Mouse (Mus musculus) ZHBTc4 (cell line): ENCODE data around the gene Nav2.

ENCODE experiments used
- DNase-seq: peaks from one replicate; pipeline ENCODE4 v3.0.0-alpha.2; 2011; ENCODE audit warnings: low read depth, low spot score

The Nav2 gene

DNA sequence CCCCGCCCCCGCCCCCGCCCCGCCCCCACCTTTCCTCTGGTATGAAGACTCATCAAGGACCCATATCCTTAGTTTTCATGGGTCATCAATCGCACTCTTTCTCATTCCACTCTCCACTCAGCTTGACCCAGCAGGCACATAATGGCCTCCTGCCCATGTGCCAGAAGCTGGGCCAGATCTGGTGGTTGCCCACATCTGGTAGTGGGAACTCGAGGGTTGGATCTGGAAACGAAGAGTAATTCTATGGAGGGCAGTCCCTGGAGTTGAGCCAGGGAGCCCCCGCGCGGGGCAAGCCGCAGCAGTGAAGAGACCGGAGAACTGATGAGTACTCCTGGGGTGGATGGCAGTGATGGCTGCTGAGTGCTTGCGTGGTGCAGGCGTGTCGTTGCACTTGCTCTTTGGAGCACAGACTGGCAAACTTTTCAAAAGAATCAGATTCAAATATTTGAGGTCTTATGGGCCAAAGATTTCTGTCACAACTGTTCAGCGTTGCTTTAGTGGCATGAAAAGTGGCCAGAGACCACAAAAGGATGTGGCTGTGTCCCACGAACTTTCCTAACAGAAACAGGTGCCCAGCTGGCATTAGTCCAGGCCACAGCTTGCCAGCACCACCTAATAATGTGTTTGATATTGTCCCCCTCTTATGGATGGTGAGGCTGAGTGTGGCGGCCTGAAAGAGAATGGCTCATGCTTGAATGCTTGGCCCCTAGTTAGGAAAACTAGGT lies 449.1 kb downstream of the Nav2 start:
- no peak for DNase-seq

DNA sequence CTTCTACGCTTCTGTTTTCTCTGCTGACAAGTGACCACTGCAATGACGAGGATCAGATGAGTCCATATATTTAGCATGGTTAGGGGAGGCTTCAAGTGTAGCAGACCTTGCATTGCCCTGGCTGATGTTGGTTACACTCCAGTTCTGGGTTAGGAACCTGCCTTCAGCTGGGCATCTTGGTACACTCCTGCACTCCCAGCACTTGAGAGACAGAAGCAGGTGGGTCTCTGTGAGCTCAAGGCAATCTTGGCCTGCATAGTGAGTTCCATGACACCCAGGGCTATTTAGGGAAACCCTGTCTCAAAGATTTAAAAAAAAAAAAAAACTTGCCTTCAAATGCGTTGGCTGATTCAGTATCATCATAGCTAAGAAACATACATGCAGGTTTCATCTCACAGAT lies 450.6 kb downstream of the Nav2 start:
- no peak for DNase-seq

DNA sequence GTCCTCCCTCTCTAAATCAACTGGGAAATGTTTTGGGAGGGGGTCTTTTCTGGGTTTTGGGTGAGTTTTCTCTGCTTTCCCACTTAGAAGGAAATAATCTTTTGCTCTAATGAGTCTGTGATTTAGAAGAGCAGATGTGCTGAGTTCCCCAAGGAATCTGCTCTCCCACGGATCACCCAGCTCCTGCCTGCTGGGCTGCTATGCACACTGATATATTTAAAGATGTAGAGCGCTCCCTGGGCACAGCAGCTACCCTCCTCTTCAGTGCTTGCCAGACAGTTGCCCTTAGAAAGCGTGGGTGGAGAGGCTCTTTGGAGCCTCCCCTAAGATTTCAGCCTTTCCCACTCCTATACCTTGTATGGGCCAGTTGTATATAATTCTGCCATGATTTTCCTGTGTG lies 452.1 kb downstream of the Nav2 start:
- no peak for DNase-seq

DNA sequence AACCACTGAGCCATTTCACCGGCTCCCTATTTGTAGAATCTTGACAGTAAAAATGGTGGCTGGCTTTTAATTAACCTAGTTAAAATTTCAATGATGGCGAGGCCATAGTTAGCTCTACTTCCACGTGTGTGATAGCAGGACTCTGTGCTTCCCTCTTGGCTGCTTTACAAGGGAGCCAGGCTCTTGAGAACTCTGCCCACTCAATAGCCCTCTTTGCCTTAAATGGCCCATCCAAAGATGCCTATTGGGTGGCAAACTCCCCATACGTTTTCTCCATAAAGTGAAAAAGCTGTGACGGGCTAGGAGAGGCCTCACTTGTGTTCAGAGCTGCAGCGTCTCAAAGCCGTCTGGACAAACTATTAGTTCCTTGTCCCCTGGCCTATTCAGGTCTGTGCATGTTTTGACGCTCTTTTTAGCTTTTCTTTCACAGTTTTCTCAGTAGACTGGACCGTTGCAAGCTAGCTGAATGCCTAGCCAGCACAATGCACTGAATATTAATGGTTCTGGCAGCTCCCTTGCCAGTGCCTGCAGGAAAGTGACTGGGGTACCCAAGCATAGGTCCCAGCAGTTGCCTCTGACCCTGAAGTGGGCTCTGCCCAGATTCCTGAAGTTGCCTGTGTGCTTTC lies 453.1 kb downstream of the Nav2 start:
- DNase-seq = no peak

DNA sequence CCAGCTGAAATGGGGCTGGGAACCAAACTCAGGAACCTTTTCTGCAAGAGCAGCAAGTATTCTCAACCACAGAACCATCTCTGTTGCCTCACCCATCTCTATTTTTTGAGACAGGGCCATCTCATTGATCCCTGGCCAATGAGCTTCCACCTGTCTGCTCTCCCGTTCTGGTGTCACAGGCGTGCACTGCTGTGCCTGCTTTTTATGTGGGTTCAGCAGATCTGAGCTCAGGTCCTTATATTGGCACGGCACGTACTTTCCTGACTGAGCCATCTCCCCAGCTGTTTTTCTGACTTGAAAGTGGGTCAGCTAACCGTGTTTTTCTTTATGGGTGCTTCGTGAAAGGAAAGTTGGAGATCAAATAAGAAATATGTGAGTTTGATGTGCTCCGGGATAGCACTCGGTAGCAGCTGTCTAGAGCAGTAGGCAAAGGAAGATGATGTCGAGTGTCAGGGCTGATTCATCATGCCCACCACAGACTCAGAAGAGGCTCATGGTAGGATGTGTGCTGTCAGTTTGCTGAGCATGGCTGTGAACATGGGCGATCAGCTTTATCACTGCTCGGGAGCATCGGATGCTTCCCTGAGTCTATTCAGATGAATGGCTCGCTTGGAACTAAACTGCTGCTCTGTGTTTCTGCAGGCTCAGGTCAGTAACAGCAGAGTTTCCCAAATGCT lies 456.1 kb downstream of the Nav2 start:
- DNase-seq = no peak

DNA sequence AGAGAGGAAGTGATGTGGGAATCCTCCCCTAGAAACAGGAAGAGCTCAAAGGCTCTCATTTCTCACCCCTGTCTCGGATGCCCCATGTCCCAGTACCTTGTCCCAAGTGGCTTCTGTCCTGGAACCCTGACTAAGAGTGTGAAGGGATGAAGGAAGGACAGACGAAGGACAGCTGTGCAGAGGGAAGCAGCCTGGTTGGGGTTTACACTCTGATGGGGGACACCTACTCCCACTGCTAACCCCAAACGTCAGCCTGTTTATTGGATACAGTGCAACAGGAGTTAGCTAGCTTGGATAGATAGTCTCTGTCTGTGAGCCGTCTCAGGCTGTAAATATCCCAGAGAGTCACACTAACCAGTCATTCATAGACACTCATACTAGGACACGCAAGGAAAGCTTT lies 460.1 kb downstream of the Nav2 start:
- no peak for DNase-seq

DNA sequence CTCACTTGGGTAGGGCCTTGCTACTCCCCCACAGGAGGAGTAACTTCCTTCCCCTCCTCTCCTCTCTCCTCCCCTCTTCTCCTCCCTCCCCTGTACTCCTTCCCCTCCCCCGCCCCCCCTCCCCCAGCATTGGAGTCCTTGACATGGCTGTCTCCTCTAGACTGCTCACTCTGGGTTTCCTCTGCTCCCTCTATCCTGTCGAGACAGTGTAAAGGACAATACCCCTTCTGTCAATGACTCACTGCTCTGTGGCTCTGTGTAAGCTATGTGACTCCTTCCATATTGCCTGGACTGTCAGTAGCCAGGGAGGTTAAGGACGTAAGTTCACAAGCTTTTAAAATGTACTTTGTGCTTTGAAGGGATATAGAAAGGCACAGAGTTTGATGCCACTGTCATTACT lies 460.5 kb downstream of the Nav2 start:
- no peak for DNase-seq

DNA sequence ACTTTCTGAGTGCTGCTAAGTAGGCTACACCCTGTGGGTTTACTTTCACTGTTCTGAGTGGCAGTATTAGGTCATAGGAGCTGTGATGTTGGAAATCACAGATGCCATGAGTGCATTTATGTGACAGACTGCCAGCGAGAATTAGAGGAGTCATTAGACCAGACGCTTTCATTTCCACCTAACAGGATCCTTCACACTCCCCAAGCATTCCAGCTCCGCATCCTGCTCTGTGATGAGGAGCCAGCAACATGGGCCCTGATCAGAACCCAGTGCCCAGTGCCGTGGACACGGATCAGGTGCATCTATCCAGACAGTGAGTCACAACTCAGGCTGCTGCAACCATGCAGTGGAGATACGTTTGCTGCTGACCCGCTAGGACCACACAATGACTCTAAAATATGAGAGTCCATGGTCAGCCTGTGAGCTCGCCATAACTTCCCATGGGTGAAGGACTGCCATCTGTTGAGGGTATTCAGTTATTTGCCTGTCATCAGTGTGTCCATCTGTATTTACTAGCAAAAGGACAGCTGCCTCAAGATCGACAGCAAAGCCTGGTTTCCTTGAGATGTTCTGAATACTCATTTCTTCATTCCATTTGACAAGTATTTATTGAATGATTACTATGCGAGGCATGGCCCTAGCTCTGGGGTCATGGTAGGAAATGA lies 461.4 kb downstream of the Nav2 start:
- DNase-seq = no peak

DNA sequence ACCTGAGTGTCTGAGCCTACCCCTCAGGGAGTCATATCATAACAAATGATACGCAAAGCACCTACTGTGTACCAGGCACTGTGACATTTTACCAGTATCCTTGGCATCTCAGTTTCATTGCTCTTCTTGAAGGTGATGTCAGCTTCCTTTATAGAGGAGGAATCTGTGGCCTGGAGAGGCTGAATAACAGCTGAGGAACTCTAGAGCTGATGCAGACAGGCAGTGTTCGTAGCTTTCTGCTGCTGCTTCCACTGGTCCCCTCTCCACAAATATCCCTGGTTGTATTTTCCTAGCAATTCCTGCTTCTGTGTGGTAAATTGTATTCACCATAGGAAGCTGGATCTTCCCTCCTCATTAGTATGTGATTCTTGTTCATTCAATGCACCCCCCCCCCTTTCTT lies 462.8 kb downstream of the Nav2 start:
- no peak for DNase-seq

DNA sequence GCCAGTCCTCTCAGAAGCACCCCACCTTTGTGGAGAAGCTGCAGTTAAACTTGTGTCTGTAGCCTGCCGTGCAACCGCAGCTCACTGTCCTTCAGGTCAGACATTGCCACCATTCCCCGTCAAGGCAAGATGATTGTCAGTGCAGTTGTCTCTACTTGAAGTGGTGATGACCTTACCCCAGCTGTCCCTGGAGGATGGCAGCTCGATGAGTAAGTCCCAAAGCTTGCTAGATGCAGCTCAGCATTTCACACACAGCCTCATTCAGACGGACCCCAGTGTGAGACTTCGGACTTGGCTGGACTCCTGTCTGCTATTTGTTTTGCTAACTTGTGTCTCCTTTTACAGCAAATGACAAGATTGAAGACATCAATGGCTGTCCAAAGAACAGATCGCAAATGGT lies 463.5 kb downstream of the Nav2 start:
- DNase-seq = no peak

DNA sequence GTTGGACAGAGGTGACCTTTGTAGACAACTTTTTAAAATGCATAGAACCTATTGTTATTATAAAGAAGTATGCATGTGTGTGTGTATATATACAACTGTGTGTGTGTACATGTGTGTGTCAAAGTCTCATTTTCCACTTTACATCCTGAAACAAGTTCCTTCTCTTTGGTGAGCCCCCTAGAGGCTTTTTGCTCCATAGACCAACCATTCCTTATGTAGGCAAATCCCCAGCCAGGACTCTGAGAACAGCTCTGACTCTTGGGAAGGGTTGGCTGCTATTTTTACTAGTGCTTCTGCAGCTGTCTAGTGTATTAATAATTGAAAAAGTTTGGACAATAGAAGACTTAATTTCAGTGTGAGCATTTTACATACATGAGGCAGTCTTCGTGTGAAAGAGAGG lies 464.7 kb downstream of the Nav2 start:
- no peak for DNase-seq

DNA sequence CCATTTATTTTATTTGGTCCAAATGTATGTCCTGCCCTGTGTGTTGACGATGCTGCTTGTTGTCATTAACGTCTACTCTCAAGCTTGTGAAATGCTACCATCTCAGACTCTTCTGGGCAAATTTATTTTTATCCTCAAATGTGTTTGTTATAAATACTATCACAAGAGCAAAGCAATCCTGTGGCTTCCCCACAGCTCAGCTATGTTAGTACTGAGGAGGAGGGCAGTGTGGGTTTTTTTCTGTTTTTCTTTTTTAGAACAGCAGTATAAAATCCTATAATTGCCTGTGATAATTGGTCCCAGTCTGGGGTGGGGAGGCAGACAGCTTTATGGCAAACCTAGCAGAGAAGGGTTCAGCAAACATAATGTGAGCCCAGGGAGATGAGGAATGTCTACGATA lies 465.1 kb downstream of the Nav2 start:
- no peak for DNase-seq

DNA sequence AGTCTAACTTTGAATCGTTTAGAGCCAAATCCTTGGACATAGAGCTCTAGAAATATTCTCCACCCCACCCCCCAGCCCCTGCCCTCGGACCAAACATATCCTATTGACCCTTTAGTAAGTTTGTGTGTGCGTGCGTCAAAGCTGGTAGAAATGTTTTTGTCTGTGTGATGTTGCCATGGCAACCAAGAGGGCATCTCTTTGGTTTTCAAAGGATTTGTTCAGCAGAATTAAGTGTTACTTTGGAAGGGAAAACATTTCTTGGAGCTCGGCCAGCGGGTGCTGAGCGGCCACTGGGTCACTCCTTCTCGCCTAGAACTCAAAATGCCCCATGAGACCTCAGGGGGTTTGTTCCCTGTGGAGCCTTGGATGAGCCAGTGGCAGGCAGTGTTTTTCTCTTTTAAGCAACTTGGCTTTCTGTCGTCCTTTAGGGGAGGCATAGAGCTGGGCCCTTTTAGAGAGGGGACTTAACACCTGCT lies 467.0 kb downstream of the Nav2 start:
- no peak for DNase-seq

DNA sequence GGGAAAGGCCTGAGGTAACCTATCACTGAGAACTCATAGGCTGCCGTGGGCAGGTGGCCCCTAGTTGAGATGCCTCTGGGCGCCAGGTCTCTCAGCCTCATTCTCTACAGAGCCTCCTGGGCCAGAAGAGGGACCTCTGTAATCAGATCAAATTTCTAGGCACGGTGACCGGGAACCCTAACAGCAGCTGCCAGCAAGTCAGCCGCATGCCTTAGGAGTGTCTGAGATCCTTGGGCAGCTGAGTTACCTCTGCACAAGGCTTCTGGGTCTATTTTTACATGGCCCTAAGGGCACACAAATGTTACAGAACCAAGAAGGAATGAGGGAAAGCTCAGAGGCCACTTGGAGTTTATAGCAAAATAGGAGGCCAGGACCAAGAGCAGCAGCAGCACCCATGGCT lies 470.1 kb downstream of the Nav2 start:
- DNase-seq = no peak

DNA sequence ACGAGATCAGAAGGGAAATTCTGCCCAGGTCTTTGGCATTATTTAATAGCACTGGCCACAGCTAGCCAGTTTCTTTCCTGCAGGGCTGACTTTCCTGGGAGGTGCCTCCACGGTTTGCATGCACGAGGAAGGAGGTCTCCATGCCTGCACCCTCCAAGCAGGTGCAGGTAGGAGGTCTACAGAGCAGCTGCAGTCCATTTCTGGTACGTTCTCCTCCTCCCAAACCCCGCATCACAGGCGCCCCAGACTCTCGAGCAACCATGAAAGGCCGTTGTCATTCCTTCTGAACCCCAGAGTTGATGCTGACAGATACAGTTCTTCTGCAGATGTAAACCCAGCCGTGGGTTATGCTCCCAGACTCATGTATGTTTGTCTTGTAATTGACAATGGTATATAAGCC lies 472.4 kb downstream of the Nav2 start:
- DNase-seq = no peak

DNA sequence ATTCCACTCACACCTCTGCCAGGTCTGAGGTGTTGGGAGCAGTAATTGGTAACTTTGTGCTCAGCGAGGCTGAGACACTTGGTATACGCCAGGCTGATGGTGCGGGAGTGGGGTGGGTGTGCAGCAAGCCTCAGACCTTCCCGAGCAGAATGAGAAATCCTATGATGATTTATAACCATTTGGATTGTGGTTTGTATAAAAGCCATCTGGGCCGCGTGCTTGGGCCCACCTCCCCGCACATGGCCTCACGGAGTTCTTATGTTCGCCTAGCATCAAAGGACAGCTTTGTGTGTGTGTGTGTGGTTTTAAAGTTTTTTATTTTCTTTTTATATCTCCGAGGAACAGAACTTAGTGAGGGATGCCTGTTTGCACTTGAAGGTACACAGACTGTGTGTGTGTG lies 474.4 kb downstream of the Nav2 start:
- no peak for DNase-seq

DNA sequence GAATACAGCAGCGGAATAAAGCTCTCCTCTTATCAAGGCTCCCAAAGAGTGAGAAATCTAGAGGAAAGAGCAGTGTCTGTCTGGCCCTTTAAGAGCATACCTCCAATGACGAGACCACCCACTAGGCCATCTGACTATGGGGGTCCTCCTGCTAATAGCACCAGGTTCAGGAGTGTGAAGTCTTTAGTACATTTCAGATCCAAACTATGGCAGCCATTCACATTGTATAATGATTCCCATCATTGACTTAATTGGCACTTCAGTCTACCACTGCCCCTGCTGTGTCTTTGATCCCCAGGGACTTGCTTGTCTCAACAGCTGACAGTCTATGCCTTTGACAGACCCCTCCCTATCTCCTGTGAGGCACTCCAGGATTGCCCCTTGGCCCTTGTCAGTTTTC lies 479.6 kb downstream of the Nav2 start:
- DNase-seq = peak; percentile 51

DNA sequence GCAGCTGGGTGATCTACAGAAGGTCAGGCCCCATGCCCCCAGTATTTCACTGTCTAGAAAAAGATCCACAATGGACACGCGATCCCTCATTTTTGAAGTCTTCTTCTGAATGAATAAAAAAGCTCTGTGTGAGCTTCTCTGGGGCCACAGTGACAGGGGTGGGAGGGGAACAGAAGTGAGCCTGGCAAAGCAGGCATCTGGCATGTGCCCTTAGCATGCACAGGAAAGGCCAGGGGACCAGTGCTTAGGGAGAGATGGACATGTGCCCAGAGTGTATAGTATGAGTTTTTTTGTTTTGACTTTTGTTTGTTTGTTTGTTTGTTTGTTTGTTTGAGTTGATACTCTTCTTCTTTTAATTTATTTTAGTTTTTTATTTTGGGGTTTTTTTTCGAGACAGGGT lies 481.8 kb downstream of the Nav2 start:
- DNase-seq = no peak

DNA sequence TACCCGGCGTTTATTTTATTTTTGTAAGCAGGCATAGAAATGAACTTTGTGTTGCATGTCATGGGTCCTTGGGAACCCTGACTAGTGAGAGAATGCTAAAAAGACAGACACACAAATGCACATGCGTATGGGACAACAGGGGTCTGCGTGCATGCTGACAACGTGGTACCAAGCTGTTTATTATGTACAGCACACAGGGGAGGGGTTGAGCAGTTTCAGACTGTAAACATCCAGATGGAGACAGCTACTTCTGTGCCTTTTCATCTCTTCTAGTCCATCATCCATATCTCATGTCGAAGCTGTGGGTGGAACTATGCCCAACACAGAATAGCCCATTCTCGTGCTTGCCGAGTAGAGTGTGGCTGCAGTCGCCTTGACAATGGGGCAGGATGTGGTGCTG lies 482.3 kb downstream of the Nav2 start:
- no peak for DNase-seq

DNA sequence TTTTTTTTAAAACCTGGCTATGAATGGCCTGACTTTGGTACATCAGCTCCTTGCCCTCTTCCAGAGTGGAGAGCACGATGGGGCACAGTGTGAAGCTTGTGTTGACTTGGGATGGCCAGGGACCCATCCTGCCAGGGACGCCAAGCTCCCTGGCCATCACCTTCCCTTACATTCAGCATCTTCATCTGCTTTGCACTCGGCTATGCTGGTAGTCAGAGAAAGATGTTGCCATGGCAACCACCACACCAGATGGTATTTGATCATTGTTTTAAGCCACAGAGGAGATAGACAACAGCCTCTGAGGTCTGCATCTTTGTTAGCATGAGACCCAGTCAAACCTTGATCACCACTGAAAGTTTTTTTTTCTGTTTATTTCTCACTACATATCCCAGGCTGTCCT lies 483.7 kb downstream of the Nav2 start:
- no peak for DNase-seq

DNA sequence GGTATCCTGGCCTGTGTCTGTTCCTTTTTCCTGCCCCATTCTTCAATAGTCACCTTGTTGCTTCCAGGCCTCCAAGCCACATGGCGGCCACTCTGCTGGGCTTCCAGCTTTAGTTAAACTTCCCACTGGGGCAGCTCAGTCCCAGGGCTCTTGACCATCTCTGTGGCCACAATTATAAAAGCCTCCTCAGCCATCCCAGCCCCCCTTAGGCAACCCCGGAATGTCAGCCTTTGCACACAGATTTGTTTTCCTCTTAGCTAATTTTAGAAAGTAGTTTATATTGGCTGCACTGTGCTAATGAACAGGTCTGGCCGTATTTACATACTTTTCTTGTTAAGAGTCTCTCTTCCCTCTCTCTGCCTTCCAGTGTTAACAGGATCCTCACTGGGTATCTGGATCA lies 484.3 kb downstream of the Nav2 start:
- no peak for DNase-seq

DNA sequence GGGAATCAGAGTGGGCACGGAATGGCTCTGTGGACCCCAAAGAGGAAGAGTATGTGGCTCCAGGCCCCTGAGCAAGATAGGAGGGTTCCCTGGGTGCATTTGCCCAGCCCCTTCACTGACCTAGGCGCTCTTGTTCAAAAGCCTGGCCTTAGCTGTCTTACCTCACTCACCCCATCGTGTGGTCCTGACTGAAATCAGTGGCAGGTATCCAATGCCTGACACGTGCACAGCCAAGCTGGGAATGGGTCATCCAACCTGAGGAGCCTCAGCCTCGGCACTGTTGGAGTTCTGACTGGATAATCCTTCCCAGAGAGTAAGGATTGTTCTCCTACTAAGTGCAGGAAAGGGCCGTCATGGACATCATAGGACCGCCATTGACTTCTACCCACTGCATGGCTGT lies 485.3 kb downstream of the Nav2 start:
- DNase-seq = no peak

DNA sequence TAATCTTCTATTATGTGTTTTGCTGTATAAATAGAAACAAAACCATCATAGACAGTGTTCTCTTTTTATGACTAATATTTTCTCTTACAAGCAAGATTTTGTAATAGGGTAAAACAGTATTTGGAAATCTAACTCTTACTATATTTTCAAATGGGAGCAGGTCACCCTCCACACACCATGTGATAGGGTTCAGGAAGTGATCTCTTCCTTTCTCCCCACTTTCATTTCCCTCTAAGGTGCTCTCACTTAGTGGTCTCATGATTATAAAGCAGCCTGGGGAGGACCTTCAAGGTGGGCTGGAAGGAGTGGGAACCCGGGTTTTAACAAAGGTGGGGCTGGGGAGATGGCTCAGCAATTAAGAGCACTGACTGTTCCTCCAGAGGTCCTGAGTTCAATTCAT lies 487.7 kb downstream of the Nav2 start:
- no peak for DNase-seq
